Mouse (Mus musculus) midbrain, embryonic 12.5 days (tissue): ENCODE results near the gene Rps26. TPM values are rescaled to one million over a fixed set of nuclear protein-coding genes. Genes with fewer than 3 reads are reported as not detected.
"Not testable (repeated sequence)": the region's sequence is repeated elsewhere in the genome, so short reads cannot be mapped to it uniquely, and the experiment has no call there.

Experiments used
- ATAC-seq: fragments of 200-750 bp; cut with Nextera tagmentation; 2 replicates; pipeline ENCODE4 v1.8.0; 2017; ENCODE audit warnings: low read depth, moderate TSS enrichment, moderate library complexity; ENCODE audit not compliant: low FRiP score
- H3K27ac ChIP-seq: fragments of 300-500 bp; sonication (generic); replicated peaks from 2 replicates; pipeline ENCODE4 v1.5.1; 2016; ENCODE audit warnings: mild to moderate bottlenecking
- H3K27me3 ChIP-seq: fragments of 300-500 bp; sonication (generic); 2 replicates; pipeline ENCODE4 v1.6.1; 2016; ENCODE audit warnings: mild to moderate bottlenecking
- H3K36me3 ChIP-seq: fragments of 300-500 bp; sonication (generic); 2 replicates; pipeline ENCODE4 v1.6.1; 2016
- H3K4me1 ChIP-seq: fragments of 300-500 bp; sonication (generic); 2 replicates; pipeline ENCODE4 v1.6.1; 2016
- H3K4me2 ChIP-seq: fragments of 300-500 bp; sonication (generic); replicated peaks from 2 replicates; pipeline ENCODE4 v1.6.1; 2016; ENCODE audit warnings: mild to moderate bottlenecking, moderate library complexity
- H3K4me3 ChIP-seq: fragments of 300-500 bp; sonication (generic); 2 replicates; pipeline ENCODE4 v1.5.1; 2016; ENCODE audit warnings: mild to moderate bottlenecking
- H3K9ac ChIP-seq: fragments of 300-500 bp; sonication (generic); replicated peaks from 2 replicates; pipeline ENCODE4 v1.6.1; 2016; ENCODE audit warnings: mild to moderate bottlenecking, moderate library complexity
- H3K9me3 ChIP-seq: fragments of 300-500 bp; sonication (generic); 2 replicates; pipeline ENCODE4 v1.6.1; 2016; ENCODE audit warnings: mild to moderate bottlenecking
- WGBS: fragments of 180-500 bp; shearing (Covaris S2); methylation state at CpG from one replicate; pipeline ENCODE4 v1.1.7; 2016; 5-methylcytosine and 5-hydroxymethylcytosine counted together
- polyA plus RNA-seq: library from polyadenylated mRNA; unstranded; fragments of >200 nt; fragmentation: Nextera tagmentation; extraction: Ambion mirVana; gene quantifications from 2 replicates; pipeline ENCODE4 v1.2.1, GENCODE M21; 2016

The Rps26 gene
- polyA plus RNA-seq, 1 experiment from 2014 or later: 444 TPM

DNA sequence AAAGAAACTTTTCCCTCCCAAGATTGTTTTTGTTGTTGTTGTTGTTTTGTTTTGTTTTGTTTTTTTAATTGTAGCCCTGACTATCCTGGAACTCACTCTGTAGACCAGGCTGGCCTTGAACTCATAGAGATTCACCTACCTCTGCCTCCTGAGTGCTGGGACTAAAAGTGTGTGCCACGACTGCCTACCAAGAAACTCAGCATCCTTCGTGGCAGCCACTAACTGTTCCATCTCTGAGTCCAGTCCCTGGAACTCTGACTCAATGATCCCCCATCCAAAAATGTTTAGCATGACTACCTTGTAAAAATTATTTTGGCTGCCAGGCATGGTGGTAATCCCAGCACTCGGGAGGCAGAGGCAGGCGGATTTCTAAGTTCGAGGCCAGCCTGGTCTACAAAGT is 7.4 kb downstream of the Rps26 start:
- not testable (repeated sequence) for H3K4me3 ChIP-seq, ATAC-seq, H3K4me2 ChIP-seq, H3K27me3 ChIP-seq, H3K4me1 ChIP-seq, H3K9me3 ChIP-seq, H3K27ac ChIP-seq, H3K9ac ChIP-seq
- peaks cover 17% of the 10 kb centered on the region for H3K36me3 ChIP-seq
- 83% methylated on average over 5 of the region's 5 CpGs for WGBS

DNA sequence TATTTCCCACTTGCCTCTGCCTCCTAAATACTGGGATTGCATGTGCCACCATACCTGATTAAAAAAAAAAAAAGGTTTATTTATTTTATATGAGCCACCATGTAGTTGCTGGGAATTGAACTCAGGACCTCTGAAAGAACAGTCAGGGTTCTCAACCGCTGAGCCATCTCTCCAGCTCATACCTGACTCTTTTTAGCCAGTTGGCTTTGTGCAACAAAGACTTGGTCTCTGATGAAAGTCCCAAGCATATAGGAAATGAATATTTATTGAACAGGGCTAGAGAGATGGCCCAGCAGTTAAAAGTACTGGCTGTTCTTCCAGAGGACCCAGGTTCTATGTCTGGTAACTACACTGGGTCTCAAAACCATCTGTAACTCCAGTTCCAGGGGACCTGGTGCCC is 8.0 kb downstream of the Rps26 start:
- H3K4me2 ChIP-seq: no peak overlapping the region
- H3K9ac ChIP-seq: no peak overlapping the region
- 89% methylated on average over 1 of the region's 1 CpGs for WGBS
- H3K27ac ChIP-seq: no peak overlapping the region
- H3K36me3 ChIP-seq: peaks cover 11% of the 10 kb centered on the region
- no peaks in the 10 kb centered on the region for H3K9me3 ChIP-seq
- no peaks in the 10 kb centered on the region for H3K27me3 ChIP-seq
- H3K4me1 ChIP-seq: no peaks in the 10 kb centered on the region
- ATAC-seq: no peak
- H3K4me3 ChIP-seq: no peak overlapping the region

DNA sequence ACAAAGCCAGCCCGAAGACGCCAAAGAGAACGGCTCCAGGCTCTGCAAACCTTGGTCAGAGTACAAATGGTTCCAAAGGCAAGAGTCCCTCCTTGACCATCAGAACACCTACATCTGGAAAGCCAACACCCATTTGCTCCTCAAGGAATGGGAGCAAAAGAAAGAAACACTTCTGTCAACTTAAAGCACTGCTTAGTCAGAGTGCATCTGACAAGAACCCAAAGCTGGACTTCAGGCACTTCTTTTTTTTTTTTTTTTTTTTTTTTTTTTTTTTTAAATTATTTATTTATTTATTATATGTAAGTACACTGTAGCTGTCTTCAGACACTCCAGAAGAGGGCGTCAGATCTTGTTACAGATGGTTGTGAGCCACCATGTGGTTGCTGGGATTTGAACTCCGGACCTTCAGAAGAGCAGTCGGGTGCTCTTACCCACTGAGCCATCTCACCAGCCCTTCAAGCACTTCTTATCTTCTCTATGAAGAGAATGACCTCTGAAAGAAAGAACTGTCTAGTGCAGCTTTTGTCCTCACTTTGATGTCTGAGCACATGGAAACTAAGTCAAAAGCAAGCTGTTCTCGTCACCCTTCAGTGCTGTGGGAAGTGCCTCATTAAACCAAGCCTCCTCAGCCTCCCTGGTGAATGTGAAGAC is 10.6 kb downstream of the Rps26 start:
- H3K4me1 ChIP-seq, H3K36me3 ChIP-seq, H3K27ac ChIP-seq, H3K9ac ChIP-seq, H3K4me3 ChIP-seq, H3K27me3 ChIP-seq, H3K9me3 ChIP-seq, ATAC-seq, H3K4me2 ChIP-seq: not testable (repeated sequence)
- 87% methylated on average over 6 of the region's 7 CpGs for WGBS

DNA sequence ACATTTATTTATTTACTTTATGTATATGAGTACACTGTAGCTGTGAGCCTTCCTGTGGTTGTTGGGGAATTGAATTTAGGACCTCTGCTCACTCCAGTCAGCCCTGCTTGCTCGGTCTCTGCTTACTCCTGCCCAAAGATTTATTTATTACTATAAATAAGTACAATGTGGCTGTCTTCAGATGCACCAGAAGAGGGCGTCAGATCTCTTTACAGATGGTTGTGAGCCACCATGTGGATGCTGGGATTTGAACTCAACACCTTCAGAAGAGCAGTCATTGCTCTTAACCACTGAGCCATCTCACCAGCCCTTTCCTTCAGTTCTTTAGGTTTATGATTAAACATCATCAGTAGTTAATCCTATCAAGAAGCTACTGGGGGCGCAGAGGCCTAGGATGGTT is 11.6 kb downstream of the Rps26 start:
- ATAC-seq: no peak
- no peak overlapping the region for H3K4me2 ChIP-seq
- no peaks in the 10 kb centered on the region for H3K9me3 ChIP-seq
- WGBS: 56% methylated on average over 3 of the region's 3 CpGs
- H3K27me3 ChIP-seq: no peaks in the 10 kb centered on the region
- no peak overlapping the region for H3K27ac ChIP-seq
- no peak overlapping the region for H3K4me3 ChIP-seq
- H3K36me3 ChIP-seq: no peaks in the 10 kb centered on the region
- no peaks in the 10 kb centered on the region for H3K4me1 ChIP-seq
- no peak overlapping the region for H3K9ac ChIP-seq

DNA sequence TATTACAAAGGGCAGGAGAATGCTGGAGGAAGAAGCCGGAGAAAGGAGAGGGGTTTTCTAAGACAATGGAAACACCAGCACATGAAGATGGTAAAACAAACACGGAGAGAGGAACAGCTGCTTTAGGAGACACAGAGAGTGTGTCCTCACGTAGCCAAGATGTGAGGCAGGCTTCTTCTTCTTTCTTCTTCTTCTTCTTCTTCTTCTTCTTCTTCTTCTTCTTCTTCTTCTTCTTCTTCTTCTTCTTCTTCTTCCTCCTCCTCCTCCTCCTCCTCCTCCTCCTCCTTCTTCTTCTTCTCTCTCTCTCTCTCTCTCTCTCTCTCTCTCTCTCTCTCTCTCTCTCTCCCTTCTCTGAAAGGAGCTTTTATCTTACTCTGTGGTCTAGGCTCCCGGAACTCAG is 12.7 kb downstream of the Rps26 start:
- not testable (repeated sequence) for H3K27me3 ChIP-seq, H3K4me3 ChIP-seq, H3K4me1 ChIP-seq, H3K9me3 ChIP-seq, H3K4me2 ChIP-seq, H3K27ac ChIP-seq, H3K36me3 ChIP-seq, ATAC-seq, H3K9ac ChIP-seq
- WGBS: 73% methylated on average over 4 of the region's 4 CpGs

DNA sequence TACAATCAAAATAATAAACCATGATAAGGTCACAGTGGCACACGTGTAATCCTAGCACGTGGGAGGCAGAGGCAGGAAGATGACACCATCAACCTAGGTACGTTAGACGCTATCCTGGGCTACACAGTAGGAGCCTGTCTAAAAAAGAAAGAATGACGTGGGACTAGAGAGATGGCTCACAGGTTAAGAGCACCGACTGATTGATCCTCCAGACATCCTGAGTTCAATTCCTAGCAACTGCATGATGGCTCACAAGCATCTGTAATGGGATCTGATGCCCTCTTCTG is 13.4 kb downstream of the Rps26 start:
- Histone ChIP-seq H3K9me3 (no peaks in the 10 kb centered on the region), H3K4me1 (no peaks in the 10 kb centered on the region), H3K4me3 (no peak overlapping the region), H3K36me3 (no peaks in the 10 kb centered on the region), H3K4me2 (no peak overlapping the region), H3K9ac (no peak overlapping the region), H3K27ac (no peak overlapping the region), H3K27me3 (no peaks in the 10 kb centered on the region)
- 41% methylated on average over 6 of the region's 6 CpGs for WGBS
- 0 out of 2 replicates have a peak, but pooled peaks have one; percentile 16 for ATAC-seq

DNA sequence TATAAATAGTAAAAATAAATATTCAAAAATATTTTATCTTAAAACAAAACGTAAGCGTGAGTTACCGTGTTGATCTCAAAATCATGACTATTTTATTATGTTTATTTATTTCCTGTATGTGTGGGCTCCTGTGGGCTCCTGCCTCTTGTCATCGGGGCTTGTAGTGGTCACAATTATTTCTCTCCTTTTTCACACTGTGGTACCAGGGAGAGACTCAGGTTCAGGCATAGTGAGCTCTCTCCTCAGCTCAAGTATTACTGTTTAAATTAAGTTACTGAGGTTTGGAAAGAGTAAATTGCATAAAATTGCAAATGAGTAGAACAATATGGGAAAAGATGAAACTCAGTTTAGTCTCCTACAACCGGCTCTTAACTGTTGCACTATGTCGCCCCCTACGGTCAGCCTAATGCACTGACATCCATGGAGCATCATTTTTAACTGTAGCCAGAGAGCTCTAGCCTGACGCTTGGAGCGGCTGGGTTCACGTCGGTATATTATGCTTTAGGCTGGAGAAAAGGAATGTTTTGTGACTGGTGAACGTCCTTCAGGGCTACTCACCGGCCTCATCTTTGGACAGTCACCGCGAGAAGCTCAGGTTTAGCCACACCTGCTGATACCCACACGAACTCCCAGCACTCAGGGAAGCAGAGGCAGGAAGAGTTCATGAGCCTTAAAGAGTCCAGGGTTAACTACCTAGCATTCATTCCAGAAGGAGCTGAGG is 14.0 kb downstream of the Rps26 start:
- H3K4me2 ChIP-seq: no peak overlapping the region; the same call in 1 of the 2 replicates
- peak; percentile 19; the same call in 1 of the 2 replicates for ATAC-seq
- H3K9ac ChIP-seq: no peak overlapping the region

DNA sequence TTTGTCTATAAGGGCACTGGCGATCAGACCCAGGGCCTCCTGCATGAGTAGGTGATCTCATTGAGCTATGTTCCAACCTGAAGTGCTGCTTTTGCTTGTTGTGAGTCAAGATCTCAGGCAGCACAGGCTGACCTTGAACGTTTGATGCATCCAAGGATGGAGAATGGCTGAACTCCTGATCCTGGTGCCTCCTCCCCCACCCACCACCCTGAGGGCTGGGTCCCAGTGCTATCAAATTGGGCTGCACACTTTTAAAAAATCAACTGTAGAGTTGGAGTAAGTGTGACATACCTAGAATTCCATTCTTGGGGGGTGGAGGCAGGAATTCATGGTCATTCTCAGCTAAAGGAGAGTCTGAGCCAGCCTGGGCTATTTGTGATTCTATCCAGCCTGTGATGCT is 20.1 kb downstream of the Rps26 start:
- no peak overlapping the region for H3K4me2 ChIP-seq
- H3K4me1 ChIP-seq: no peaks in the 10 kb centered on the region
- no peaks in the 10 kb centered on the region for H3K36me3 ChIP-seq
- no peaks in the 10 kb centered on the region for H3K9me3 ChIP-seq
- H3K9ac ChIP-seq: no peak overlapping the region
- H3K27ac ChIP-seq: no peak overlapping the region
- H3K27me3 ChIP-seq: no peaks in the 10 kb centered on the region
- WGBS: 40% methylated on average over 2 of the region's 2 CpGs
- no peak overlapping the region for H3K4me3 ChIP-seq
- no peak for ATAC-seq

More for the DNA sequence above, 14.0 kb downstream of the Rps26 start:
- H3K27ac ChIP-seq: no peak overlapping the region
- 18% methylated on average over 16 of the region's 16 CpGs for WGBS
- H3K4me3 ChIP-seq: no peak overlapping the region
- H3K9me3 ChIP-seq: no peaks in the 10 kb centered on the region
- no peaks in the 10 kb centered on the region for H3K36me3 ChIP-seq
- no peaks in the 10 kb centered on the region for H3K27me3 ChIP-seq
- no peaks in the 10 kb centered on the region for H3K4me1 ChIP-seq

DNA sequence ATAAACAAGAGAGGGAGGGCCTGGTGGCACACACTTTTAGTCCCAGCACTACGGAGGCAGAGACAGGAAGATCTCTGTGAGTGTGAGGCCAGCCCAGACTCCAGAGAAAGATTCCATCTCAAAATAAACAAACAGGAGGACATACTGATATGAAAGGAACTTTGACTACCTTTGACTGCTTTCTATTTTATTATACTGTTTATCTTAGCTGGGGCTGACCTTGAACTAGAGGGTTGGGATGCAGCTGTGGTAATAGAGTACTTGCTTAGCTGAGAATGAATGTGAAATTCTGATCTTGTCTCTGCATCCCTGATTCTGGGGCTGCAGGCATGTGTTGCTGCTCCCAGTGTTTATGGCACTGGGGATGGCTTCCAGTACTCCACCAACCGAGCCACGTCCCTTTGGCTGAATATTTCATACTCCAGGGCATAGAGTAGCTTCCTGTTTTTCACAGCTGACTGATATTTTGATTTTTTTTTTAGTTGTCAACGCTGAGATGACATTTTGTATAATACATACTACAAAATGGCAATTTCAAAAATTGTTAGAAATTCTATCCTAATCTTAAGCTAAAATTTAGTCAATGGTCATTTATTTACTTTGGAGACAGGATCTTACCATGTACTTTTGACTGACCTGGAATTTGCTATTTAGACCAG is 23.9 kb downstream of the Rps26 start:
- Histone ChIP-seq H3K9ac (no peak overlapping the region), H3K27me3 (no peaks in the 10 kb centered on the region), H3K4me3 (no peak overlapping the region), H3K4me1 (no peaks in the 10 kb centered on the region), H3K9me3 (no peaks in the 10 kb centered on the region), H3K4me2 (no peak overlapping the region), H3K36me3 (no peaks in the 10 kb centered on the region), H3K27ac (no peak overlapping the region)
- ATAC-seq: no peak
- 91% methylated on average over 4 of the region's 4 CpGs for WGBS

DNA sequence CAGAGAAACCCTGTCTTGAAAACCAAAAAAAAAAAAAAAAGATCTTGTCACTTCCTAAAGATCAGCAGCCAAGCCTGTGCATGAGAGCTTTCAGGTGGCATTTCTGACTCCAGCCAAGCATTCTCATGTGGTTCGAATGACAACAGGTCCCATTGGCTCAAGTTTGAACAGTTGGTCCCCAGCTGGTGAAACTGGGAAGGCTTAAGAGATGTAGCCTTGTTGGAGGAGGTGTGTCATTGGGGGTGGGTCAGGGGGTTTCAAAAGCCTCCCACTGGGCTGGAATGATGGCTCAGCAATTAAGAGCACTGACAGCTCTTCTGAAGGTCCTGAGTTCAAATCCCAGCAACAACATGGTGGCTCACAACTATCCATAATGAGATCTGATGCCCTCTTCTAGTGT is 25.0 kb downstream of the Rps26 start:
- Histone ChIP-seq H3K4me3 (no peak overlapping the region), H3K36me3 (no peaks in the 10 kb centered on the region), H3K4me1 (no peaks in the 10 kb centered on the region), H3K4me2 (no peak overlapping the region), H3K9ac (no peak overlapping the region), H3K27me3 (no peaks in the 10 kb centered on the region), H3K27ac (no peak overlapping the region), H3K9me3 (no peaks in the 10 kb centered on the region)
- 82% methylated on average over 1 of the region's 1 CpGs for WGBS
- no peak for ATAC-seq

DNA sequence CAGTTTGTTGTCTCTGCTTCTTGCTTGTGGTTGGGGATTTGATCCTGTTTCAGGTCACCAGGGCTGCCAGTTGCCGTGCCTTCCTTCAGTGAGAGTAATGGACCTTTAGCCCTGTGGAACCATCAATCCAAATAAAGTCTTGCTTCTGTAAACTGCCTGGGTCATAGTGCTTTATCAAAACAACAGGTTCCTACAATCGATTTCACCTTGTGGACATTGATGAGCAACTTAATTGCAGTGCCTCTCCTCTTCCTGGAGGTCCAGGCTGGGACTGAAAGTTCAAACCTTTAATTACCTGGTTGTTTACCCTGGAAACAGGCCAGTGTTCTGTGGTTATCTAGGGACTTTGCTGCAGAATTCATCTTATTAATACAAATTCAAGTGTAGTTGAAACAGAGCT is 28.1 kb downstream of the Rps26 start:
- H3K4me1 ChIP-seq: no peaks in the 10 kb centered on the region
- H3K9me3 ChIP-seq: no peaks in the 10 kb centered on the region
- H3K27ac ChIP-seq: no peak overlapping the region
- WGBS: 90% methylated on average over 2 of the region's 2 CpGs
- H3K9ac ChIP-seq: no peak overlapping the region
- ATAC-seq: no peak
- no peak overlapping the region for H3K4me3 ChIP-seq
- no peak overlapping the region for H3K4me2 ChIP-seq
- H3K27me3 ChIP-seq: no peaks in the 10 kb centered on the region
- no peaks in the 10 kb centered on the region for H3K36me3 ChIP-seq

DNA sequence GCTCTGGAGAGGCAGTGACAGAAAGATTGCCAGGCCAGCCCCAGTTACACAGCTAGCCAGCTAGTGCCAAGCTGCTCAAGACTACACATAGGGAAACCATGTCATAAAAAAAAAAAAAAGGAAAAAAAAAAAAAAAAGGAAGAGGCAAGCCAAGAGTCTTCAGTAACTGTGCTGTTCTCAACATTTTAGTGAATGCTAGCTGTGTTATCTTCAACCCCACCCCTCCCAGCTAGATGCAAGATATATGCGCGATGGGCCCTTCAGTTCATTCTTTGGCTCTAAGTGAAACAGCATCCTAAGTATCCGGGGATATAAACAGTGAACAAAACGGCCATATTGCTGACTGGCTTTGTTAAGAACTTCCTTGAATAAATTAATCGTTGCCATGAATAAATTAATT is 33.8 kb downstream of the Rps26 start:
- no peak for ATAC-seq
- H3K9me3 ChIP-seq: no peaks in the 10 kb centered on the region
- no peak overlapping the region for H3K4me3 ChIP-seq
- H3K4me1 ChIP-seq: peaks cover 12% of the 10 kb centered on the region
- peaks cover 25% of the 10 kb centered on the region for H3K27me3 ChIP-seq
- WGBS: 76% methylated on average over 5 of the region's 5 CpGs
- H3K27ac ChIP-seq: no peak overlapping the region
- no peaks in the 10 kb centered on the region for H3K36me3 ChIP-seq
- no peak overlapping the region for H3K9ac ChIP-seq
- no peak overlapping the region for H3K4me2 ChIP-seq
